Mouse (Mus musculus): ENCODE results near the gene Leng9.
"Not testable (repeated sequence)": the region's sequence is repeated elsewhere in the genome, so short reads cannot be mapped to it uniquely, and the experiment has no call there.

Leng9 gene

DNA sequence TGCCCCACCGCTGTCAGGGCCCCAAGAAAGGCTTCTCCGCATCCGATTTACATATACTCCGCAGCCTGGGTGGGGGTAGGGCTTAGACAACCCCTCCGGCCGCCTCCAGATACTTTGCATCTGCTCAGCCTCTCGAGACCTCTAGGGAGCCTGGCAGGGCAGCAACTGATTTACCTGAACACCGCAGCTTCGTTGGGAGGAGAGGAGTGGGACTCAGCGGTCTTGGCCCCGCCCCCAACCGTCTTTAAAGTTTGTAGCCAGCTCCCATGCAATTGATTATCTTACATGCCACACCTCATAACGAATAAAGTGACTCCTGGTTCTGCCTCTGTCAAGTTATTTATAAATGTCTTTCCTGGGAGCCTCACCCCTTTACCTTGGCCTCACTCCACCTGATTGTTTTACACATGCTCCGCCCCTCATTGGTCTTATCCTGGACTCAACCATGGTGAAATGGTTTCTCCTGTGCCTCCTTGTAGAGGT, at the start of gene Leng9:
Gene Leng9, minus strand, starts transcription at position 316 of the 483 bp plus-strand sequence.
- no peak for DNase-seq (ENCODE audit: extremely low read depth, insufficient read length, low spot score)

DNA sequence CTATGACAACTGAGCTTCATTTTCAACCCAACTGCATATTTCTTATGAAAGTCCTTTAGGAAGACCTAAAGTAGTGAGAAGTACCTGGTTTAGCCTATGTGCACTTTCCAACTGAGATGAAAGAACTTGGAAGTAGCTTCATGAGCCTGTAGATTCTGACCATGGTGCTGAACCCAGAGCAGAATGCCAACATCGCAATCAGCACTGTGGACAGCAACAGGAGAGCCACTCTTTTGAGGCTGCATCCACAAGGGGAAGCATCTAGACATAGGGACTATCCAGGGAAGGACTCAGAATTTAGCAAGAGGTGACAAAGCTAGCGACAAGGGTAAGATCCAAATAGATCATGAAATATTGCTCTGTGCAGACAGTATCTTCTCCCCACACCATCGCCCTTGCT, 28.3 kb upstream of the Leng9 start:
- DNase-seq (ENCODE audit: extremely low read depth, insufficient read length, low spot score), result no peak

DNA sequence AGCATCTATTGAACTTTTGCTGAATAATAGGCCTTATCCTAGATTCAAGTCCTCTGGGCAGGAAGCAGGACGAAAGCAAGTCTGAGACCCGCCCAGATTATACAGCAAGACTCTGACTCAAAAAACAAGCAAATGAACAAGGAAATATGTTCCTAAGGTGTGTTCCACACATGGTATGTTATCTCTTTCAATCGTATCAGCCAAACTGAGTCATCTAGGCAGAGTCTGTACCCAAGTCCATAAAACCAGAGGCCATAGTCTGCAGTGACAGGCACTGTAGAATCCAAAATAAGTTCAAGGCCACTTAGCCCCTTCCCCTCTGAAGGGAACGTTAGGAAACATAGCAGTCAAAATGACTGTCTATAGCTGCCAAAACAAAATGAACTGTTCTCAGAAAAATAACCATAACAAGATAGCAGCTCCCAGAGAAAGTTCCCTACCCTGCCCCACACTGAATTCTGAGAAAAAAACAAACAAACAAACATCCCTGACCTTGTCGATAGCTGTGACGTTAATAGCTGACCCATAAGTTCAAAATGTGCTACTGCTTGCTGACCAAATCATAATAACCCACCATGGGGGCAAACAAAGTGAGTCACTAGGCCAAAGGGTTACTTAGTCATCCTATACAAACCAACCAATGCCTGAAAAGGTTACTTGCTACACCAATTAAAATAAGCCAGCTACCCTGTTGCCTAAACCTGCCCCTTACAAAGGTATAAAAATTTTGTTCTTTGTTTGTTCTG, 20.2 kb upstream of the Leng9 start:
- no peak for DNase-seq (ENCODE audit: extremely low read depth, insufficient read length, low spot score)

DNA sequence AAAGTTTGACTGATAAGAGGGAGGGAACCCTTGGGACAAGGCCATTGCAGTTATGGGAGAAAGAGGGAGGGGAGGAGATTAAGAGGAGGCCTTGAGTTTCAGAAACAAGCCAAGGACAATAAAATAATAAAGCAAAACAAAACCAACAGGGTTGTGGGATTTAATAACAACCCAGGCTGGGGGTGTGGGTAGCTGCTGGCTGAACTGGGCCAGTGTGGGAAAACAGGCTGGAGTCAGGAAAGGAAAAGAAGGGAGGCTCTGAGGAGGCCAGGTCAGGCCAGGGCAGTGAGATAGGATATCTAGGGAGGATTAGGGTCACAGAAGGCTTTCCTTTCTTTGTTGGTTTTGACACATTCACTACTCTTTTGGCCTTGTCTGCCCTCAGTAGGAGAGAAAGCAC, 16.9 kb upstream of the Leng9 start:
- no peak for DNase-seq (ENCODE audit: extremely low read depth, insufficient read length, low spot score)

DNA sequence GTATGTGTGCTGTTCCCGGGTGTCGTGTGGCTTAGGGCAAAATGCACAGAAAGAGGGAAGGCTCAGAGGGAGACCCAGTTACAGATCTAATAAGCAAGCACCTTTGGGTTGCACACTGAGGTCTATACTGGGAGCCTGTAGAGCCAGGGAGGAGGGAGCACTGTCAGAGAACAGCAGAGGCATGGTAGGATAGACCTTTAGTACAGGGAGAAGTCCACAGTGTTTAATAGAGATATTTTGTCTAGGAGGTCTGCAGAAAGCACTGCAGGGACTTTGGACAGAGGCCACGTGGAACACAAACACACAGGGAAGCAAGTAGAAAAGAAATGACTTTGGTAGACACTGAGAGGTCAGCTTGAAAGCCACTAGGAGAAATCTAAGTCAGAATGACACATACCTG, 15.1 kb upstream of the Leng9 start:
- no peak for DNase-seq (ENCODE audit: extremely low read depth, insufficient read length, low spot score)

DNA sequence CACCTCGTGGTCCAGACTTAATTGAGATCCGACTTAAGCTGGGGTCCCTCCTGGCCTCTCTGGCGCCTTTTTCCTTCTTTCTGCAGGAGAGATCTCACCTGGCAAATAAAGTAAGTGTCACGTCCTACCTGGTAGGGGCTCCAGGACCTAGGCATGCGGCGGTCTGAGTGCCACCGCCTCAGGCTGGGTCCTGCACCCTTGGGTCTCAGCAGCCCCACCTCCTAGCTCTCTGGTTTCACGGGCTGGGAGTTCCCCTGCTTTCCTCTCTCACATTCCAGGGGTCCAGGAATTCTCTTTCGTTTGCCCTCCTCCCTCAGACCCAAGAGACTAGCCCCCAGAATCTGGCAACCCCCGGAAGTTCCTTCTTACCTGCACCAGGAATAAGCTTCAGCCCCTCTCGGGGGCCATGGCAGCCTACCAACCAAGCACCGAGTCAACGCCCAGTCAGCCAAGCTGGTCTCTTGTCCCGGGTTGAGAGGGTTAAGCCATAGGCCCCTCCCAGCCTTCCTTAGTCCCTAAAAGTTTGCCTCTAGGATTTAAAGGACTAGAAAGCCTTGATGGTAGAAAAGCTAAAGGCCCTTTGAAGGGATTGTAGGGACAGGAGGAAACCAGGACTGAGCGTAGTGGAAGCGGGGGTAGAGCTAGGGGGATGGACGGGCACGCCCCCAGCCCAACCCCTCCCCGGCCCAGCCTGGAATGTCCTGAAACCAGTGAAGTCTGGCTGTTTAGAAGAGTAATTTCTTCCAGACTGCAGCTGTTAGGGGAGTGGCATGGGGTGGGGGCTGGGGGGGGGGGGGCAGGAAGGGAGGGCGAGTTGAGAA, 14.1 kb upstream of the Leng9 start, which contains the start of gene Cdc42ep5:
Gene Cdc42ep5, minus strand, starts transcription at position 771 of the 821 bp plus-strand sequence.
- DNase-seq (ENCODE audit: extremely low read depth, insufficient read length, low spot score), result peak; percentile 69

DNA sequence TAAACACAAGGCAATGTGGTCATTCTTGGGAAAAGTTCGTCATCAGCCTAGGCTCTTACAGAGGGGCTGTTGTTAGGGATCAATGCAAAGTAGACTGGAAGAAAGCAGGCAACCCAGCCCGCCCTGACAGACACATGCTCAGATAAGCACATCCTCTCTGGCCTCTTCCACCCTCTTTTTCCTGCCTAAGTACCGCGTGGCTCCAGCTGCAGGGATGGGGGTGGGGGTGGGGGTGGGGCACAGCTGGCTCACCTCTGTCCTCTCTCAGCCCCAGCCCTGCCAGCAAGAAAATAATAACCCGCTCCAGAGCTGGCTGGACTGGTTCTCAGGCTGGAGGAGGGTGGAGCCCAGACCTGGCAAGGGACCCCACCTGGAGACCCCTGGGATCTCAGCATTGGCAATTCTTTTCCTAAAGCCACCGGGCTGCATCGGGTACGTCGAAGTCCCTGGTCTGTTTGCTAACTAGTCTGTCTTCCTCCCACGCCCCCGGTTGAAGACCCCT, 13.4 kb upstream of the Leng9 start:
- DNase-seq (ENCODE audit: extremely low read depth, insufficient read length, low spot score), result no peak

DNA sequence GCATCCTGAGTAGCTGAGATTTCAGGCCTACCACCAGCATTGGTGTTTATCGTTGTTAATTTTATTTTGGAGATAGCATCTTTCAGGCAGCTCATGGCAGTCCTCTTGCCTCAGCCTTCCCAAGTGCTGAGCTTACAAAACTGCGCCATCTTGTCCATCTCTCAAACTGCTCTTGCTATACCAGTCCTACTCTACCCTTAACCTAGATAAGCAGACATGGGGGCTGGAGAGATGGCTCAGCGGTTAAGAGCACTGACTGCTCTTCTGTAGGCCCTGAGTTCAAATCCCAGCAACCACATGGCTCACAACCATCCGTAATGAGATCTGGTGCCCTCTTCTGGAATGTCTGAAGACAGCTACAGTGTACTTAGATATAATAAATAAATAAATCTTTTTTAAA, 11.4 kb upstream of the Leng9 start:
- not testable (repeated sequence) for DNase-seq (ENCODE audit: extremely low read depth, insufficient read length, low spot score)

DNA sequence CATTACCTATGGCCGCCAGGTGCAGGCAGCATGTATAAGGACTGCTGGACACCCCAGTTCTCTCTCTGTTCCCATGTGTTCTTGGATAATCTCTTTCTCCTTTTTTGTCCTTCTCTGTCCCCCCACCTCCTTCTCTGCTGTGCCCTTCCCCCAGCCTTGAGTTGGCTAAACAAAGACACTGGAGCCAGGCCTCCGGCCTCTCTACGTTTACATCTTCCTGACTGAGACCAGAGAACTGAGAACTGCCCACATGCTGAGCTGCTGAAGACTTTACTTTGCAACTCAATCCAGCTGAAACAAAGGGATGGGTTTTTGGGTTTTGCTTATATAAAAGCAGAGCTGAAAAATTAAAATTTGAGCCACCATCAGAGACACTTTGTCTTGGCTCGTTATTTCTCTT, 4.8 kb upstream of the Leng9 start:
- DNase-seq (ENCODE audit: extremely low read depth, insufficient read length, low spot score), result no peak

DNA sequence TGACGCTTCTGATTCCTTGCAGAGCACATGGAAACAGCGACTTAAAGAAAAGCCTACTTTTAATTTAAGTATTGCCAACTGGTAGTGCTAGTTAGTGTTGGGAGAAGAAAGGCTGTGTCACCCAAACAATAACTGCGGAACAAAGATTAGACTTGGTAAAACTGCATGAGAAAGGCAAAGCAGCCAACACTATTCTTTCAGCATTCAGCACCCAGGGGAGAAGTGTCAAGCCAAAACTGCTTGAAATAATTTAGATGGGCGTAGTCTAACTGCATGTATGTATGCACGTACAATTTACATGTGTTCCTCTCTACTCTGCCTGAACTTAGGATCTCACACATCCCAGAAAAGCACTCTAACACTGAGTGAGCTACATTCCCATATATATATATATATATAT, 4.2 kb upstream of the Leng9 start:
- DNase-seq (ENCODE audit: extremely low read depth, insufficient read length, low spot score), result no peak

DNA sequence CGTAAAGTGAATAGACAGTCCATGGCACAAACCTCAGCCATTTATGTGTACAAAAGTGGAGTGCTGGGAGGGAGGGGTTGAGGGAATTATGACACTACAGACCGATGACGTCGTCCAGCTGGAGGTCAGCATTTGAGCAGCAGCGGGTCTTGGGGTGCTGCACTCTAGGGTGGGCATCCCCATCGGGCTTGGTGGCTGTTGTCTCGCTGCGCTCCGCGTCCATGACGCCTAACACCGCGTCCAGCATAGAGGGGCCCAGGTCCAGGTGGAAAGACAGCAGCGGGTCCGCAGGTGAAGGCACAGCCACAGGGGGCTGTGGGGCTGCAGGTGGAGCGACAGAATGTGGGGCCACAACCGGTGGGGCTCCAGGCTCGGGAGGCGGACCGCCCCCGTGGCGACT, 1.1 kb upstream of the Leng9 start:
- DNase-seq (ENCODE audit: extremely low read depth, insufficient read length, low spot score), result no peak

DNA sequence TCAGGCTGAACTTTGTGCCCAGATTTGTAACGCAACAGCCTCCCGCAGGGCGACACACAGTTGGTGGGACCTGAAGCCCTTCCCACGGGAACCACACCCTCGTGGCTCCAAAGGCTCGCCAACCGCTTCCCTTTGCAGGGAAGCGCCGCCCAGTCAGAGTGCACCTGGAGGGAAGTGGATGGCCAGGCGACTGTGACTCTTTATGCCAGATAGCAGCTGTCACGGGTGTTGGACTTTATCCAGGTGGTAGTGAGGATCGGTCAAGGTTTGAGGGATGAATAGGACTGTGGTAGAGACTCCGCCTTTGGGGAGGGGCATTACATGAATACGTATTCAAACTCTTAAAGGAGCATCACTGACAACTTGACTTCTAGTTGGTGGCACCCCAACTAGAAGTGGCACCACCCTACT, 642 bp upstream of the Leng9 start:
- DNase-seq (ENCODE audit: extremely low read depth, insufficient read length, low spot score), result peak; percentile 50

DNA sequence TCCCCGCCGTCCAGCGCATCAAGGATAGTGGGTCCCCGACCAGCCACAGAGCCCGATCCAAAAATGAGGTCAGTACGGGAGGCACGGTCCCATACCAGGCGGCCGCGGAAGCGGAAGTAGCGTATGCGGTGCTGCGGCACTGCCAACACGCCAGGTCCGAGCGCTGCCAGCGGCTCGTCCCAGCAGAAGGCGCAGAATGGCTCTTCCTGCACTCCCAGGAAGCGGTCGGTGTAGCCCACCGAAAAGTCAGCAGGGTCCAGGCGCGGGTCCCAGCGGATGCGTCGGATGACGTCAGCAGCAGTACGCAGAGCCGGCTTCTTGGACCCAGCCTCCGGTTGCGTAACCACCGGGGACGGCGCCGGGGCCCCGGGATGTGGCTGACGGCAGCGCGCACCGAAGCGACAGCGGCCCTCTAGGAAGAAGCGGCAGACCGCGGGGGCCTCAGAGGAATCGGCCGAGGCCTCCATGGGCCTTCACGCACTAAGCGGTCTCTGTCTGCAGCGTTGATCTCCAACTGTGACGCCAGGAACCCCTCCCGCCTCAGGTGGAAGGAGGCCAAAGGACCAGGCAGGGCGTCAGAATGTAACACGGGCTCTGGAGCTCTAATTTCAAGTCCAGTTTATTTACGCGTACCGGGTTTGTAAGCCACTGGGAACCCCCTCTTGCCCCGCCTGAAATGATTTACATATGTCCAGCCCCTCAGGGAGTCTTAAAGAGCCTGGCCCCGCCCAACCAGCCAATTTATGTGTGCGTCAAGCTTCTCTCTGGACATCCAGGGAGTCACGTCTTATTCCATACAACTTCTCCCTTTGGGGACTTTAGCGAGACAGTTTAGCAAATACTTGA, 742 bp downstream of the Leng9 start:
- peak; percentile 87 for DNase-seq (ENCODE audit: extremely low read depth, insufficient read length, low spot score)

DNA sequence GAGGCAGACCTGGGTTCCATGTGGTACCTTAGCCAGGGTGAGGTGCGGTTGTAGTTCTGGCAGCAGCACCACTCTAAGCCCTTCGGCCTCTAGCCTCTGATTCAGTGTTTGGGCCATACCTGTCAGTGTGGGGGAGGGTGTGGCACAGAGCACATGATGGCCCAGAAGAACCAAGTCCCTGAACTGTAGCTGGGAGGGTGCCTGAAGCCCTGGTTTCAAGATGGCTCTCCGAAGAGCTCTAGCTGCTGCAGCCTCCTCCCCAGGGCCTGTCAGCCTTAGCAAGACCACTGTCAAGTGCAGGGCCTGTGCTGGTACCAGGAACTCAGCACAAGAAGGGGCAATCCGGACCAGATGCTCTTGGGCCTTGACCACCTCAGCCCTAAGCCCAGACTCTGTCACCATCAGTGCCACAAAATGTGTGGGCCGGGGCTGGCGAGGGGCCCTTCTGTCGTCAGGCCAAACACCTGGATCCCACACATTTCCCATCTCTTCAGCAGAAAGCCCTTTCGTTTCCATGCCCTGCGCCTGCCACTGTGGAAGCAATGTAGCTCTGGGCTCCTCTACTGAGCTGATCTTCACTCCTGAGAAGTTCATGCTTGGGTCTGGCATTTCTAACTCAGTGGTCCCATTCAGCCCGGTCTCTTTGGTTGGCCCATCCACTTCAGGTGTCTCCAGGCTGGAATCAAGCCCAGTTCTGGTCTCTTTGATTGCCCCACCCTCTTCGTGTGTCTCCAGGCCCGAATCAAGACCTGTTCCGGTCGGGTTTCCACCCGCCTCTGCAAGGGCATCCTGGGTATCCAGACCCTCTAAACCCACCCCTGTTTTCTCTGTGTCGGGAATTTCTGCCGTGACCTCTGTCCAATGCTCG, 1.6 kb downstream of the Leng9 start:
- peak; percentile 51 for DNase-seq (ENCODE audit: extremely low read depth, insufficient read length, low spot score)

DNA sequence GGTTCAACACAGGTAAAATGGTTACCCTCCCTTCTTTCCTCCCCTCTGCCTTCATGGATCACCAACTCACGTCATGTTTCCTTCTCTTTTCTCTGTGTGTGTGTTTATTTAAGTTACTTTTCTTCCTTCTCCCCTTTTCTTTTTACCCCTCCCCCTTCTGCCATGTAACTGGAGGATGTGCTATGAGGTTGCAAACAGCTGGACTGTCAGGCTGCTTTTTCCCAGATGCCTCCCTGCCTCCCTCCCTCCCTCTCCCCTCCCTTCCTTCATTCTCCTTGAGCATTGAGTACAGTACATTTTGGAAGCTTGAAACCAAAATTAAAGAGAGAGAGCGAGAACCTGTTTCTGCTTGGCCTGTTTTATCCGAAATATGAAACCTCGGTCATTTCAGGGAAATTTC, 2.3 kb downstream of the Leng9 start:
- no peak for DNase-seq (ENCODE audit: extremely low read depth, insufficient read length, low spot score)

DNA sequence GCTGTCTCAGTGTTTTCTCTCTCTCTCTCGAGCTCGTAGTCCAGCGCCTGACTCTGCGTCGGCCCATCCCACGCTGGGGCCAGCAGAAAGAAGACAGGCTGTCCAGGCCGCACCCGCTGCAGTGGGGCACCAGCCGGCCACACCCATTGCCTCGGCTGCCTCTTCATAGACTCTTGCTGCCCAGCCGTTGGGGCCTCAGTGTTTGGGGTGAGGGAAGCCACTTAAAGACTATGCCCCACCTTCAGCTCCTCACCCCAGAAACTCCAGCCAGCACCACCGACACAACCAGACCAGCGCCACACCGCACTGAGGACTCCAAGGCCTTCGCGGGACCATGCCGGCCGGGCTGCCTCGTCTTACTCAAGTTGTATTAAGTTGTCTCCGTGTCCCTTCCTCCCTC, 2.8 kb downstream of the Leng9 start:
- no peak for DNase-seq (ENCODE audit: extremely low read depth, insufficient read length, low spot score)

DNA sequence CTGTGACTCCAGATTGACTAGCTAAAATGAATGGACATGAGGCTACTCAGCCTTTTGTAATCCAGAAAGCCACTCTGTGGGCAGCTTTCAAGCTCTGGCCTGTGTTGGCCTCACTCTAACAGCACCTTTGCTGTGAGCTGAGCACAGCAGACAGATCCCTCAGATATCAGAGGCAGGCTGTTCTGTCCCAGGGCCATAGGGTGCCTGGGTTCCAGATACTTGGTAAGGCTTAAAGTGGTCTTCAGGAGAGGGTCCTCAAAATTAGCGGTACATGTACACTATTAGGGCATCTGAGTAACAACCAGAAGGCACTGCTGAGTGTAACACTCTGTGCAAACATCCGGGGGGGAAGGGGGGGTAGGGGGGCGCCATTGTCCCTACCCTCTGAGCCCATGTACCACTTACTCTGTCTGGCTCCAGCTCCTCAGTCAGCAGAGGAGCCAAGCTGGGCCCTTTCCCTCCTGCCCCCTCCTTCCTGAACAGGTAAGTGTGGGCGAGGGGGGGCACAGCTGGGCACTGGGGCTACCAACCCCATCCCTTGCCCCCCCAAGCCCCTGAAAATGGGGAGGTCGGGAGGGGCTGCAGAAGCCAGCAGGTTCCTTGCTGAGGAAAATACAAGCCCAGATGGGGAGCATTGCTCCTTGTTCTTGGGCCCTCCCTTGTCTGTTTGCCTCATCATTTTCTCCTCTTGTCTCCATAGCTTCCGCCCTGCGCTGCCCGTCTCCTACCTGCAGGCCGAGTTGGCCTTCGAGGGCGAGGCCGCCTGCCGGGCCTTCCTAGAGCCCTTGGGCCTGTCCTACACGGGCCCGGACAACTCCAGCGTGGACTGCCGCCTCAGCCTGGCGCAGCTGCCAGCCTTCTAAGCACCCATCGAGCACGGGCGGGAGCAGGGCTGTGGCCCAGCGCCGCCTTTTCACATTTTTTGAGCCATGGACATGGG, 3.7 kb downstream of the Leng9 start:
- DNase-seq (ENCODE audit: extremely low read depth, insufficient read length, low spot score), result no peak

DNA sequence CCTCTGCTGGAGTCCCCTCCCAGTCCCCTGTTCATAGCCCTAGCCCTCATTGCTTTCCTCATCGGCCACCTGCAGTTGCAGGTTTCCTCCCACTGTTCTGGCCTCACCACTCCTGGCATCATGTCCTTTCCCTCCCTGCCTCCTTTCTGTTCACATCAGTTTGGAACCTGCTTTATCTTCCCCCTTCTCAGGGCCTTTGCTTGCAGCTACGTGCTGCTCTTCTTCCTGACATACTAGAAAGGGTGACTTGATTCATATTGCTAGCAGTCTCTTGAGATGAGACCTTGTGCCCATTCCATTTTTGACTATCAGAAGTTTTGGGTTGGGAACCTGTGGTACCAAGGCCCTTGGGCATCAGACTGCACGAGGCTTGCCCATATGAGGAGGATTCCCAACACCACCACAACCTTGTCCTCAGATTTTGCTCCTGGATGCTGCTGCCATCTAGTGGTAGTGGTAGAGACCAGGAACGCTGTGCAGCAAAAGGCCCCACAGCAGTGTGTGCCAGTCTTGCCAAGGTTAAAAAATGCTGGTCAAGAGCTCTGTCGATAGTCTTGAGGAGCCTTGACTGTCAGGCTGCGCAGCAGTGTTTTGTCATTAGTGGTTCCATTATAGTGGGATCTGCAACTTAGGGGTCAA, 4.5 kb downstream of the Leng9 start:
- DNase-seq (ENCODE audit: extremely low read depth, insufficient read length, low spot score), result no peak
